Mouse (Mus musculus): Measurements from ENCODE around the gene Gm1140. TPM values are rescaled to one million over a fixed set of nuclear protein-coding genes. Genes with fewer than 3 reads are reported as not detected.

The Gm1140 gene
- polyA plus RNA-seq (2015; fragmentation: Illumina TruSeq; extraction: RNeasy Lipid Tissue Mini Kit (QIAGEN cat#74804); ENCODE audit: low read depth, low replicate concordance) = not detected

DNA sequence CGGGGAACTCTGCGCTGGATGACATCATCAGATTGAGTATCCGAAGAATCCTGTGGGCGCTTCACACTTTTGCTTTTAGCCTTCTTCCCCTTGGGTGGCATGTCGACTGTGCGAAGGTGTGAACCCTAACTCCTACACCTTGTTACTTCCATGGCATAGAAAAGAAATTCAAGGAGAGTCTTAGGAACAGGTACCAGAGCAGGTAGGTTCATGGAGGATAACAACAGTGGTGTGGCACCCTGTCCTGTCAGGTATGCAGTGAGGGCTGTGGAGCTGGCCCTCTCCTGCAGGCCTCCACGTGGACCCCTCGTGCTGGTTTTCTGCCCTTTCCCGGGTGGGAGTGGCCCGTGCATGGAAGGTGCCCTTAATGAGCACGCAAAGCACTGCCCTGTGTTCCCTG is at the start of gene Gm1140:
TSS of gene Gm1140 (minus strand) at position 101 of the 400 bp plus-strand sequence.

GRCm38 (mm10) chrX:67695398-67695797 is 2.0 kb upstream of the Gm1140 start, which contains the start of gene Gm14692:
TSS of gene Gm14692 (plus strand) at chrX:67695698.

Other genes with a start within 250 kb of the Gm1140 start
- gene Gm14692, start 2.1 kb upstream of the Gm1140 start, polyA plus RNA-seq (2015; fragmentation: Illumina TruSeq; extraction: RNeasy Lipid Tissue Mini Kit (QIAGEN cat#74804); ENCODE audit: low read depth, low replicate concordance) = not detected
- gene 4933436I01Rik, start 227.9 kb upstream of the Gm1140 start, polyA plus RNA-seq (2015; fragmentation: Illumina TruSeq; extraction: RNeasy Lipid Tissue Mini Kit (QIAGEN cat#74804); ENCODE audit: low read depth, low replicate concordance) = not detected

Measured in brain, adult 10 weeks (tissue).